In genomic region chr7:67982809-67983208, GRCm38 (mm10) we compare ENCODE assay signal across 19 mouse cellular contexts.
"Had no signal": no experiment of that assay in that cellular context is flagged by ENCODE, and none has a peak within 500 bp of the region (broad histone marks: within the 10 kb centered on the region; RNA-seq: fewer than 3 reads in every experiment).

No protein-coding gene starts in this region.

- H3K9ac ChIP-seq: liver, embryonic 15.5 days; liver, postnatal 0 days; lung, embryonic 15.5 days; midbrain, embryonic 12.5 days; midbrain, embryonic 15.5 days; neural tube, embryonic 12.5 days had no signal

- H3K4me3 ChIP-seq: liver, embryonic 15.5 days; lung, embryonic 15.5 days; megakaryocyte, embryonic 14.5 days; midbrain, embryonic 12.5 days; midbrain, embryonic 15.5 days; neural tube, embryonic 12.5 days had no signal

- H3K36me3 ChIP-seq: liver, embryonic 15.5 days; lung, embryonic 15.5 days; midbrain, embryonic 12.5 days; midbrain, embryonic 15.5 days; neural tube, embryonic 12.5 days had no signal

- H3K27me3 ChIP-seq: liver, embryonic 15.5 days; lung, embryonic 15.5 days; megakaryocyte, embryonic 14.5 days; midbrain, embryonic 12.5 days; midbrain, embryonic 15.5 days; neural tube, embryonic 12.5 days had no signal

- H3K27ac ChIP-seq: liver, embryonic 15.5 days; lung, embryonic 15.5 days; macrophage; midbrain, embryonic 12.5 days; midbrain, embryonic 15.5 days; neural tube, embryonic 12.5 days had no signal

- DNase-seq: liver, postnatal 0 days; lung, adult 2 months; lung, postnatal 14 days; lung, postnatal 36 days; retina, postnatal 1 day; right cerebral cortex, adult 18-20 months; right cerebral cortex, postnatal 25 days; right cerebral cortex, postnatal 4 days; spleen, adult 18-20 months; thymus, adult 18-20 months; thymus, postnatal 14 days; thymus, postnatal 36 days had no signal

- ATAC-seq: liver, postnatal 0 days; midbrain, embryonic 15.5 days had no signal

- H3K9me3 ChIP-seq: liver, embryonic 15.5 days; lung, embryonic 15.5 days; megakaryocyte, embryonic 14.5 days; midbrain, embryonic 12.5 days; midbrain, embryonic 15.5 days; neural tube, embryonic 12.5 days had no signal

- H3K4me2 ChIP-seq: liver, embryonic 15.5 days; lung, embryonic 15.5 days; midbrain, embryonic 12.5 days; midbrain, embryonic 15.5 days; neural tube, embryonic 12.5 days had no signal
